Mouse (Mus musculus): Measurements from ENCODE around the gene Kat5. TPM values are rescaled to one million over a fixed set of nuclear protein-coding genes. Genes with fewer than 3 reads are reported as not detected.

Gene Kat5
- polyA plus RNA-seq, 1 experiment from 2014 or later: 49.5 TPM

DNA sequence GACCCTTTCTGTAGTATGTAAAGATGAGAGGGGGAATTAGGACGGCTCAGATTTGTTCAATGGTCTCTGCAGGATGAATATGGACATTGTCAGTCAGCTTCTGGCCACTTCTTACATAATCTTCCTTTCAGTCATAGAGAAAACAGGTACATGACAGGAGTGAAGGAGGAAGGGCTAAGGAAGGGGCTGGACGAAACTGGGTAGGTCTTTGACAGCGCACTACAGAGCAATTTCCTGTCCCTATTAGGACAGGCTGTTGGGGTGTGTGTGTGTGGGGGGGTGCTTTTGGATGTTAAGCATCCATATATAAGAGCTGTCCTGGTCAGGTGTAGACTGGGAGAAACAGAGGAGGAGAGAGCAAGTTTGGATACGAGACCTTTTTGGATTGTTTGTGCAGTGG is 10.8 kb downstream of the Kat5 start:
- DNase-seq: no peak
- Histone ChIP-seq H3K4me2 (ENCODE audit: low read length) (no peak overlapping the region), H3K4me3 (replicated peaks; ENCODE audit: low read depth, low read length) (no peak overlapping the region), H3K9ac (replicated peaks; ENCODE audit: low read length) (no peak overlapping the region), H3K9me3 (ENCODE audit: control insufficient read depth, low read length) (no peaks in the 10 kb centered on the region), H3K36me3 (ENCODE audit: control insufficient read depth, insufficient read depth, low read length) (peaks cover 14% of the 10 kb centered on the region), H3K27ac (replicated peaks; ENCODE audit: low read depth, low read length) (no peak overlapping the region), H3K27me3 (ENCODE audit: control insufficient read depth, insufficient read depth, low read length) (no peaks in the 10 kb centered on the region), H3K4me1 (ENCODE audit: control insufficient read depth, insufficient read depth, low read length) (peaks cover 10% of the 10 kb centered on the region)
- 78% methylated on average over 4 of the region's 4 CpGs for WGBS
- no peak for ATAC-seq (ENCODE audit: low FRiP score, low TSS enrichment)

DNA sequence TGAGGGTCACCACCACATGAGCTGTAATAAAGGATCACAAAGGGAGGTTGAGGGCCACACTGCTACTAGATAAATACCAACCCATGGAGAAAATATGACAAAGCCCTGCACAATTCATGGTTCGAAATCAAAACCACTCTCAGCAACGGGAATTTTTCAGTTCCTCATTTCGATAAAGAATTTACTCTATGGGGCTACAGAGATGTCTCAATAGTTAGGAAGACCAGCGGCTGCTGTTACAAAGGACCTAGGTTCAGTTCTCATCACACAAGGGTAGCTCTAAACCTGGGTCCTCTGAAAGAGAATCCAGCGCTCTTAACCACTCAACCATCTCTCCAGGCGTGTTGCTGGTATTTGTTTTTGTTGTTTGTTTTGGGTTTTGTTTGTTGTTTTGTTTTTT is 18.1 kb downstream of the Kat5 start:
- H3K4me3 ChIP-seq (replicated peaks; ENCODE audit: low read depth, low read length): no peak overlapping the region
- H3K9ac ChIP-seq (replicated peaks; ENCODE audit: low read length): no peak overlapping the region
- WGBS: 92% methylated on average over 6 of the region's 6 CpGs
- DNase-seq (no peak), ATAC-seq (ENCODE audit: low FRiP score, low TSS enrichment) (no peak)
- H3K9me3 ChIP-seq (ENCODE audit: control insufficient read depth, low read length): no peaks in the 10 kb centered on the region
- no peaks in the 10 kb centered on the region for H3K27me3 ChIP-seq (ENCODE audit: control insufficient read depth, insufficient read depth, low read length)
- no peaks in the 10 kb centered on the region for H3K36me3 ChIP-seq (ENCODE audit: control insufficient read depth, insufficient read depth, low read length)
- no peak overlapping the region for H3K4me2 ChIP-seq (ENCODE audit: low read length)
- no peak overlapping the region for H3K27ac ChIP-seq (replicated peaks; ENCODE audit: low read depth, low read length)
- no peaks in the 10 kb centered on the region for H3K4me1 ChIP-seq (ENCODE audit: control insufficient read depth, insufficient read depth, low read length)

DNA sequence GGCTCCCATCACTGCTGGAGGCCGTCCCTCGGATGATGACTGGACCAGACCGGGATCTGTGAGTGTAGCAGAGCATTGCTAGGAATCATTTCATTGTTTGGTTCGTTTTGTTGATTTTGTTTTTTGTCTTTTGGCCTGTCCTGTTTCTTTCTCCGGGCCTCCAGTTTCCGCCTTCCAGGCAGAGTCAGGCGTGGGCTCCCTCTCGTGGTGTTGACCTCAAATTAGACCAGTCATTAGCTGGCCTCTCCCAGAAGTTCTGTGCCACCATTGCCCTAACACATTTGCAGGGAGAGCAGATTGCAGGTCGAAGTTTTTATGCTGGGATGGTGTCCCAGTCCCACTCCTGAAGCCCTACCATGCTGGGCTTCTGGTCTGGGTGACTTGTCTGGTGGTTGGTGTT is 20.9 kb downstream of the Kat5 start:
- H3K9ac ChIP-seq (replicated peaks; ENCODE audit: low read length): no peak overlapping the region
- no peak for DNase-seq
- no peak overlapping the region for H3K4me2 ChIP-seq (ENCODE audit: low read length)
- no peak overlapping the region for H3K27ac ChIP-seq (replicated peaks; ENCODE audit: low read depth, low read length)
- 75% methylated on average over 9 of the region's 9 CpGs for WGBS
- H3K36me3 ChIP-seq (ENCODE audit: control insufficient read depth, insufficient read depth, low read length): no peaks in the 10 kb centered on the region
- ATAC-seq (ENCODE audit: low FRiP score, low TSS enrichment): no peak
- H3K9me3 ChIP-seq (ENCODE audit: control insufficient read depth, low read length): no peaks in the 10 kb centered on the region
- H3K4me3 ChIP-seq (replicated peaks; ENCODE audit: low read depth, low read length): no peak overlapping the region
- H3K27me3 ChIP-seq (ENCODE audit: control insufficient read depth, insufficient read depth, low read length): no peaks in the 10 kb centered on the region
- H3K4me1 ChIP-seq (ENCODE audit: control insufficient read depth, insufficient read depth, low read length): no peaks in the 10 kb centered on the region

DNA sequence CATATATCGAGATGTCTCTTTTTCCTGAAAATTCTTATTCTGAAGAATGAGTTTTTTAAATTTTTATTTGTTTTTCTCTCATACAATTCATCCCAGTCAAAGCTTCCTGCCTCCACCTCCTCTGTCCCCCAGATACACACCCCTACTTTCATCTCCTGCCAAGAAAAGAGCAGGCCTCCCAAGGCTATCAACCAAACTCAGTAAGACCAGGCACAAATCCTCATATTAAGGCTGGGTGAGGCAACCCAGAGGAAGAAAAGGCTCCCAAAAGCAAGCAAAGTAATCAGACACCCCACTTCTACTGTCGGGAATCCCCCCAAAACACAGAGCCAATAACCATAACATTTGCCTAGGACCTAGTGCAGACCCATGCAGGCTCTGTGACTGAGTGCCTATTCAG is 28.0 kb downstream of the Kat5 start:
- Histone ChIP-seq H3K9ac (replicated peaks; ENCODE audit: low read length) (no peak overlapping the region), H3K4me1 (ENCODE audit: control insufficient read depth, insufficient read depth, low read length) (no peaks in the 10 kb centered on the region), H3K27me3 (ENCODE audit: control insufficient read depth, insufficient read depth, low read length) (no peaks in the 10 kb centered on the region), H3K9me3 (ENCODE audit: control insufficient read depth, low read length) (no peaks in the 10 kb centered on the region), H3K36me3 (ENCODE audit: control insufficient read depth, insufficient read depth, low read length) (no peaks in the 10 kb centered on the region), H3K4me2 (ENCODE audit: low read length) (no peak overlapping the region), H3K4me3 (replicated peaks; ENCODE audit: low read depth, low read length) (no peak overlapping the region), H3K27ac (replicated peaks; ENCODE audit: low read depth, low read length) (no peak overlapping the region)
- WGBS: 88% methylated on average over 2 of the region's 2 CpGs
- DNase-seq: no peak
- ATAC-seq (ENCODE audit: low FRiP score, low TSS enrichment): no peak

DNA sequence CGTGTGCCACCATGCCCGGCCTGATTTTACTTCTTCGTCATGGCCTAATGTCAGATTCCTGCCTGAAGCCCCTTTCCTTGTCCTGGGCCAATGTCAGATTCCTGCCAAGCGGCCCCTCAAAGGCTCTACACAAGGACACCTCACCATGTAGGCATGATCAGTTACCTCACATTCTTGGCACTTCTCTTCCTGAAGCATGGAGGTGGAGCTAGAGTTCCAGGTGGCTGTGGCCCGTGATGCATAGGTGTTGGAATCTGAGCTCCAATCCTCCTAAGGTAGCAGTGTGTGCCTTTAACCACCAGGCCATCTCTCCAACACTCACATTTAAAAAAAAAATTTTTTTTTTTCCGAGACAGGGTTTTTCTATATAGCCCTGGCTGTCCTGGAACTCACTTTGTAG is 29.3 kb downstream of the Kat5 start:
- no peaks in the 10 kb centered on the region for H3K4me1 ChIP-seq (ENCODE audit: control insufficient read depth, insufficient read depth, low read length)
- no peak for DNase-seq
- no peak overlapping the region for H3K4me2 ChIP-seq (ENCODE audit: low read length)
- H3K27ac ChIP-seq (replicated peaks; ENCODE audit: low read depth, low read length): no peak overlapping the region
- H3K27me3 ChIP-seq (ENCODE audit: control insufficient read depth, insufficient read depth, low read length): no peaks in the 10 kb centered on the region
- ATAC-seq (ENCODE audit: low FRiP score, low TSS enrichment): no peak
- no peak overlapping the region for H3K4me3 ChIP-seq (replicated peaks; ENCODE audit: low read depth, low read length)
- H3K9ac ChIP-seq (replicated peaks; ENCODE audit: low read length): no peak overlapping the region
- H3K36me3 ChIP-seq (ENCODE audit: control insufficient read depth, insufficient read depth, low read length): no peaks in the 10 kb centered on the region
- H3K9me3 ChIP-seq (ENCODE audit: control insufficient read depth, low read length): no peaks in the 10 kb centered on the region
- WGBS: 88% methylated on average over 6 of the region's 6 CpGs

DNA sequence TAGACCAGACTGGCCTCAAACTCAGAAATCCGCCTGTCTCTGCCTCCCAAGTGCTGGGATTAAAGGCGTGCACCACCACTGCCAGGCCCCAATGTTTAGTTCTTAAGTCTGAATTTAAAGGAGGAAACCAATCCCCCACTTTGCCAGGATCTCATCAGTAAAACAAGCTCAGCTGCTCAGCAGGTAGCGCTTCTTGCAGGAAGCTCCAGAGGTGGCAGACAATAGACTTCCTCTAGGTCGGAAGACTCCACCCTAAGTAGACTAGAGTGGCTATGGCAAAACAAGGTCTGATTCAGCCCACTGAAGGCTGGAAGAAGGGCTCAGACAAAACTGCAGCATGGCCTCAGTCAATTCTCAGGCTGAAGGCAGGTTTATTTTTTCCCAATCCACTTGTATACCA is 30.1 kb downstream of the Kat5 start:
- Histone ChIP-seq H3K4me2 (ENCODE audit: low read length) (no peak overlapping the region), H3K9me3 (ENCODE audit: control insufficient read depth, low read length) (no peaks in the 10 kb centered on the region), H3K27ac (replicated peaks; ENCODE audit: low read depth, low read length) (no peak overlapping the region), H3K36me3 (ENCODE audit: control insufficient read depth, insufficient read depth, low read length) (no peaks in the 10 kb centered on the region), H3K9ac (replicated peaks; ENCODE audit: low read length) (no peak overlapping the region), H3K27me3 (ENCODE audit: control insufficient read depth, insufficient read depth, low read length) (no peaks in the 10 kb centered on the region), H3K4me3 (replicated peaks; ENCODE audit: low read depth, low read length) (no peak overlapping the region), H3K4me1 (ENCODE audit: control insufficient read depth, insufficient read depth, low read length) (no peaks in the 10 kb centered on the region)
- no peak for ATAC-seq (ENCODE audit: low FRiP score, low TSS enrichment)
- 72% methylated on average over 4 of the region's 4 CpGs for WGBS
- DNase-seq: no peak

DNA sequence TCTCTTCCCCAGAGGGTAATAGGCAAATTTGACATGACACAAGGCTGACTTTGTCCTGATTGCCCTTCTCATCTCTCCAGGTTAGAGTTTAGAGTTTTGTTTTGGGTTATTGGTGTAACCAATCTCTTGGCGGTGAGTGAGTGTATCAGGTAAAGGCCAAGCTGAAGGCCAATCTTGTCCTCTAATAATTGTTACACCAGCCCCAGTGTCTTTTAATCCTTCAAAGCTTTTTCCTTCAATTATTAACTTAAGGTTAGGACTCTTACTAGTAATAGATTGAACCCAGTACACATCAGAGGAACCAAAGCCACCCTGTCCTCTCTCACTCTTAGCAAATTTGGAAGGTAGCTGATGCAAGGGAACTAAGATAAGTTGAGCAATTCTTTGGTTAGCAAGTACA is 34.7 kb downstream of the Kat5 start:
- DNase-seq (no peak), ATAC-seq (ENCODE audit: low FRiP score, low TSS enrichment) (no peak)
- no peak overlapping the region for H3K9ac ChIP-seq (replicated peaks; ENCODE audit: low read length)
- no peaks in the 10 kb centered on the region for H3K9me3 ChIP-seq (ENCODE audit: control insufficient read depth, low read length)
- WGBS: 96% methylated on average over 1 of the region's 1 CpGs
- H3K4me2 ChIP-seq (ENCODE audit: low read length): no peak overlapping the region
- H3K4me3 ChIP-seq (replicated peaks; ENCODE audit: low read depth, low read length): no peak overlapping the region
- H3K36me3 ChIP-seq (ENCODE audit: control insufficient read depth, insufficient read depth, low read length): peaks cover 4% of the 10 kb centered on the region; the same call in 1 of the 2 replicates
- H3K27me3 ChIP-seq (ENCODE audit: control insufficient read depth, insufficient read depth, low read length): no peaks in the 10 kb centered on the region
- H3K27ac ChIP-seq (replicated peaks; ENCODE audit: low read depth, low read length): no peak overlapping the region
- no peaks in the 10 kb centered on the region for H3K4me1 ChIP-seq (ENCODE audit: control insufficient read depth, insufficient read depth, low read length)

DNA sequence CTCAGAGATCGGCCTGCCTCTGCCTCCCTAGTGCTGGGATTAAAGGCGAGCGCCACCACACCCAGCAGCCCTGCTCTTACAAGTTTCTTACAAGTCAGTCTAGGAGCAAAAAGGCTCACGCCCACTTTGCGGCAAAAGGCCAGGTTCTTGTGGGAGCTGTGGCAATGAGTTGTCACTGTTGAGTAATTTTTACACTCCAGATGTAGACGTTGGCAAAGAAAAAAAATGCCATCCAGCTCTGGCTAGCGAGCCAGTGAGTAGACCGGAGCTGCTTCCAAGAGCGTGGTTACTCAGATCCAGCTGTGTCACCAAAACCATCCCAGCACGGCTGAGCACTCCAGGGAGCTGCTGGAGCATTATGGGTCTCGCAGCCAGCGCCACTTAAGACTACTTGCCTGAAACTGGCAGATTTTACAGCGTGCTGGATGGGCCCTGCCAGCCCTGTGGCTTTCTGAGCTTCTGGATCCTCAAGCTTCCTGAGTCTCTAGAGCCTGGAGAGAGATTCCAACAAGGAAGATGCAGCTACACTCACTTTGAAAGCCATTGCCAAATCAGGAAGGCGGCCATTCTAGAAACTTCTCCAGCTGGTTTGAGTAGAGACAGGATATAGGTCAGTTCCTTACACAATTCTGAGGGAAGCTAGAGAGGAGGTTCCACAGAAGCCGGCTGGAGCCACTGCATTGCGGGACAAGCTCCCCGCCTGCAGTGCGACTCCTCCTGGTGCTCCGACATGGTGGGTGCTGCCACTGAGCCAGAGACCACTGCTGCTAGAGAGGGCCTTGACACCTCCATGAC is 37.5 kb downstream of the Kat5 start:
- no peak for DNase-seq
- Histone ChIP-seq H3K27ac (replicated peaks; ENCODE audit: low read depth, low read length) (no peak overlapping the region), H3K27me3 (ENCODE audit: control insufficient read depth, insufficient read depth, low read length) (no peaks in the 10 kb centered on the region), H3K36me3 (ENCODE audit: control insufficient read depth, insufficient read depth, low read length) (peaks cover 10% of the 10 kb centered on the region), H3K4me1 (ENCODE audit: control insufficient read depth, insufficient read depth, low read length) (peaks cover 10% of the 10 kb centered on the region), H3K9ac (replicated peaks; ENCODE audit: low read length) (no peak overlapping the region), H3K9me3 (ENCODE audit: control insufficient read depth, low read length) (no peaks in the 10 kb centered on the region), H3K4me2 (ENCODE audit: low read length) (no peak overlapping the region), H3K4me3 (replicated peaks; ENCODE audit: low read depth, low read length) (no peak overlapping the region)
- no peak for ATAC-seq (ENCODE audit: low FRiP score, low TSS enrichment)
- WGBS: 84% methylated on average over 19 of the region's 19 CpGs

DNA sequence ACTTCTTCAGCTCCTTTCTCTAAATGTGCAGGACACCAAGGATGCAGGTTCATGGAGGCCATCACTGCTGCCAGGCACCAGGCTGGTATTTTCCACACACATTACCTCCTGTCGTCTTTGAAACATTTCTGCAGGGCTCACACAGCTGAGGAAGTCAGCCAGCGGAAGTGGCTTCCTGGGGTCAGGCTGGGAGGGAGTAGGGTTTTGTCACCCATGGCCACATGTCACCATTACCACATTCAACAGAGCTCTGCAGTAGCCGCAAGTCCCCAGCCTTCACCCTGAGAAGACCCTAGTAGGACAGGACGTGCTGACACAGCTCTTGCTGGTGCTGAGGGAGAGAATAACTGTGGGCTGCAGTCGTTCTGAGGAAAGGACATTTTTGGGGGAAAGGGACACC is 38.2 kb downstream of the Kat5 start:
- peaks cover 14% of the 10 kb centered on the region for H3K4me1 ChIP-seq (ENCODE audit: control insufficient read depth, insufficient read depth, low read length)
- 85% methylated on average over 5 of the region's 5 CpGs for WGBS
- no peak overlapping the region for H3K4me3 ChIP-seq (replicated peaks; ENCODE audit: low read depth, low read length)
- H3K4me2 ChIP-seq (ENCODE audit: low read length): no peak overlapping the region
- no peak overlapping the region for H3K9ac ChIP-seq (replicated peaks; ENCODE audit: low read length)
- H3K36me3 ChIP-seq (ENCODE audit: control insufficient read depth, insufficient read depth, low read length): peaks cover 10% of the 10 kb centered on the region
- no peak overlapping the region for H3K27ac ChIP-seq (replicated peaks; ENCODE audit: low read depth, low read length)
- H3K27me3 ChIP-seq (ENCODE audit: control insufficient read depth, insufficient read depth, low read length): no peaks in the 10 kb centered on the region
- no peak for ATAC-seq (ENCODE audit: low FRiP score, low TSS enrichment)
- H3K9me3 ChIP-seq (ENCODE audit: control insufficient read depth, low read length): no peaks in the 10 kb centered on the region
- no peak for DNase-seq

Measured in midbrain, embryonic 14.5 days (tissue).